Mouse (Mus musculus): ENCODE data around the gene Chrd.

The Chrd gene

GRCm38 (mm10) chr16:20716841-20717180 is 16.1 kb upstream of the Chrd start:
- H3K36me3 ChIP-seq (ENCODE audit: control insufficient read depth, insufficient read depth, low read length, poor library complexity, severe bottlenecking) = peaks cover 6% of the 10 kb centered on the region; the same call in 1 of the 2 replicates
- DNase-seq (ENCODE audit: low read depth, low spot score) = no peak

GRCm38 (mm10) chr16:20717181-20717977 is 15.5 kb upstream of the Chrd start, which contains the start of the genes Polr2h and Clcn2:
Gene Polr2h (plus strand): TSS chr16:20717665.
Gene Clcn2 (minus strand): TSS chr16:20717746.
- Histone ChIP-seq H3K27me3 (ENCODE audit: control insufficient read depth, insufficient read depth, low read length, poor library complexity, severe bottlenecking) (no peaks in the 10 kb centered on the region), H3K36me3 (ENCODE audit: control insufficient read depth, insufficient read depth, low read length, poor library complexity, severe bottlenecking) (peaks cover 6% of the 10 kb centered on the region; the same call in 1 of the 2 replicates)
- peak; percentile 98 for DNase-seq (ENCODE audit: low read depth, low spot score)

More at GRCm38 (mm10) chr16:20716841-20717180, 16.1 kb upstream of the Chrd start:
- no peaks in the 10 kb centered on the region for H3K27me3 ChIP-seq (ENCODE audit: control insufficient read depth, insufficient read depth, low read length, poor library complexity, severe bottlenecking)

- Histone ChIP-seq H3K27me3 (ENCODE audit: control insufficient read depth, insufficient read depth, low read length, poor library complexity, severe bottlenecking) (no peaks in the 10 kb centered on the region), H3K36me3 (ENCODE audit: control insufficient read depth, insufficient read depth, low read length, poor library complexity, severe bottlenecking) (peaks cover 6% of the 10 kb centered on the region; the same call in 1 of the 2 replicates)
- DNase-seq (ENCODE audit: low read depth, low spot score) = peak; percentile 31
Measured at GRCm38 (mm10) chr16:20717978-20718670, 14.8 kb upstream of the Chrd start.

GRCm38 (mm10) chr16:20721808-20722207 is 11.1 kb upstream of the Chrd start:
- H3K36me3 ChIP-seq (ENCODE audit: control insufficient read depth, insufficient read depth, low read length, poor library complexity, severe bottlenecking) = peaks cover 6% of the 10 kb centered on the region; the same call in 1 of the 2 replicates
- H3K27me3 ChIP-seq (ENCODE audit: control insufficient read depth, insufficient read depth, low read length, poor library complexity, severe bottlenecking) = no peaks in the 10 kb centered on the region
- DNase-seq (ENCODE audit: low read depth, low spot score) = no peak

GRCm38 (mm10) chr16:20722736-20723135 is 10.2 kb upstream of the Chrd start:
- no peak for DNase-seq (ENCODE audit: low read depth, low spot score)
- H3K36me3 ChIP-seq (ENCODE audit: control insufficient read depth, insufficient read depth, low read length, poor library complexity, severe bottlenecking) = peaks cover 6% of the 10 kb centered on the region; the same call in 1 of the 2 replicates
- no peaks in the 10 kb centered on the region for H3K27me3 ChIP-seq (ENCODE audit: control insufficient read depth, insufficient read depth, low read length, poor library complexity, severe bottlenecking)

GRCm38 (mm10) chr16:20723247-20723646 is 9.7 kb upstream of the Chrd start:
- no peak for DNase-seq (ENCODE audit: low read depth, low spot score)
- no peaks in the 10 kb centered on the region for H3K27me3 ChIP-seq (ENCODE audit: control insufficient read depth, insufficient read depth, low read length, poor library complexity, severe bottlenecking)
- peaks cover 6% of the 10 kb centered on the region; the same call in 1 of the 2 replicates for H3K36me3 ChIP-seq (ENCODE audit: control insufficient read depth, insufficient read depth, low read length, poor library complexity, severe bottlenecking)

- peaks cover 6% of the 10 kb centered on the region; the same call in 1 of the 2 replicates for H3K36me3 ChIP-seq (ENCODE audit: control insufficient read depth, insufficient read depth, low read length, poor library complexity, severe bottlenecking)
- DNase-seq (ENCODE audit: low read depth, low spot score) = peak; percentile 28
- H3K27me3 ChIP-seq (ENCODE audit: control insufficient read depth, insufficient read depth, low read length, poor library complexity, severe bottlenecking) = no peaks in the 10 kb centered on the region
Measured at GRCm38 (mm10) chr16:20724338-20724748, 8.6 kb upstream of the Chrd start.

GRCm38 (mm10) chr16:20725321-20725720 is 7.6 kb upstream of the Chrd start:
- no peak for DNase-seq (ENCODE audit: low read depth, low spot score)
- peaks cover 4% of the 10 kb centered on the region; the same call in 1 of the 2 replicates for H3K36me3 ChIP-seq (ENCODE audit: control insufficient read depth, insufficient read depth, low read length, poor library complexity, severe bottlenecking)
- no peaks in the 10 kb centered on the region; the same call in 1 of the 2 replicates for H3K27me3 ChIP-seq (ENCODE audit: control insufficient read depth, insufficient read depth, low read length, poor library complexity, severe bottlenecking)

- peaks cover 2% of the 10 kb centered on the region; the same call in 1 of the 2 replicates for H3K36me3 ChIP-seq (ENCODE audit: control insufficient read depth, insufficient read depth, low read length, poor library complexity, severe bottlenecking)
- H3K27me3 ChIP-seq (ENCODE audit: control insufficient read depth, insufficient read depth, low read length, poor library complexity, severe bottlenecking) = no peaks in the 10 kb centered on the region; the same call in 1 of the 2 replicates
- DNase-seq (ENCODE audit: low read depth, low spot score) = no peak
Measured at GRCm38 (mm10) chr16:20725750-20726149, 7.2 kb upstream of the Chrd start.

- no peak for DNase-seq (ENCODE audit: low read depth, low spot score)
- H3K36me3 ChIP-seq (ENCODE audit: control insufficient read depth, insufficient read depth, low read length, poor library complexity, severe bottlenecking) = peaks cover under 1% of the 10 kb centered on the region; the same call in 1 of the 2 replicates
- H3K27me3 ChIP-seq (ENCODE audit: control insufficient read depth, insufficient read depth, low read length, poor library complexity, severe bottlenecking) = no peaks in the 10 kb centered on the region; the same call in 1 of the 2 replicates
Measured at GRCm38 (mm10) chr16:20726384-20726783, 6.5 kb upstream of the Chrd start.

GRCm38 (mm10) chr16:20730293-20730711 is 2.6 kb upstream of the Chrd start:
- H3K27me3 ChIP-seq (ENCODE audit: control insufficient read depth, insufficient read depth, low read length, poor library complexity, severe bottlenecking) = peaks cover 2% of the 10 kb centered on the region
- H3K36me3 ChIP-seq (ENCODE audit: control insufficient read depth, insufficient read depth, low read length, poor library complexity, severe bottlenecking) = no peaks in the 10 kb centered on the region
- DNase-seq (ENCODE audit: low read depth, low spot score) = no peak

- DNase-seq (ENCODE audit: low read depth, low spot score) = no peak
- H3K27me3 ChIP-seq (ENCODE audit: control insufficient read depth, insufficient read depth, low read length, poor library complexity, severe bottlenecking) = peaks cover 2% of the 10 kb centered on the region
- H3K36me3 ChIP-seq (ENCODE audit: control insufficient read depth, insufficient read depth, low read length, poor library complexity, severe bottlenecking) = no peaks in the 10 kb centered on the region
Measured at GRCm38 (mm10) chr16:20731688-20732087, 1.2 kb upstream of the Chrd start.

- Histone ChIP-seq H3K36me3 (ENCODE audit: control insufficient read depth, insufficient read depth, low read length, poor library complexity, severe bottlenecking) (no peaks in the 10 kb centered on the region), H3K27me3 (ENCODE audit: control insufficient read depth, insufficient read depth, low read length, poor library complexity, severe bottlenecking) (peaks cover 2% of the 10 kb centered on the region)
- no peak for DNase-seq (ENCODE audit: low read depth, low spot score)
Measured at GRCm38 (mm10) chr16:20732251-20732924, 539 bp upstream of the Chrd start.

Measured in splenic B cell, adult 2 months (primary cell).